Comparison of ENCODE assay signal across 7 mouse cellular contexts in genomic region chr4:129555421-129555861, GRCm38 (mm10). TPM values are rescaled to one million over a fixed set of nuclear protein-coding genes. Genes with fewer than 3 reads are reported as not detected.
DNase-seq lines count a peak whose midpoint lies in the region; ATAC-seq lines count a peak whose summit lies in the region.

No protein-coding gene starts in this region.

- WGBS in hindbrain, embryonic 16.5 days, result 2% methylated on average over 16 of the region's 16 CpGs
- WGBS in limb, embryonic 11.5 days, result 4% methylated on average over 16 of the region's 16 CpGs

- H3K27me3 ChIP-seq in hindbrain, embryonic 16.5 days (replicated peaks; ENCODE audit: control insufficient read depth, insufficient read depth, low read length), result no peaks in the 10 kb centered on the region
- no peaks in the 10 kb centered on the region for H3K27me3 ChIP-seq in limb, embryonic 11.5 days (ENCODE audit: control insufficient read depth, insufficient read depth, low read length)

- peak; percentile 37 for DNase-seq in MN1 (ENCODE audit: low spot score)
- peak; percentile 52 for DNase-seq in c-Kit-negative CD71-positive TER-119-positive erythroid progenitor cells, embryonic 14.5 days (ENCODE audit: low read depth, low spot score)
- DNase-seq in limb, embryonic 11.5 days (ENCODE audit: low spot score), result peak; percentile 81
- DNase-seq in mesoderm, embryonic 11.5 days (ENCODE audit: low read depth, low spot score), result peak; percentile 73
- DNase-seq in right cerebral cortex, postnatal 4 days, result peak; percentile 59

- H3K27ac ChIP-seq in hindbrain, embryonic 16.5 days (ENCODE audit: low read depth, low read length), result peak overlapping the region; percentile 79; the same call in 1 of the 2 replicates
- H3K27ac ChIP-seq in limb, embryonic 11.5 days (replicated peaks; ENCODE audit: low read depth, low read length), result no peak overlapping the region

- H3K4me3 ChIP-seq in hindbrain, embryonic 16.5 days (ENCODE audit: low read length), result peak overlapping the region; percentile 54
- H3K4me3 ChIP-seq in limb, embryonic 11.5 days (ENCODE audit: low read depth, low read length), result peak overlapping the region; percentile 53

- peaks cover 4% of the 10 kb centered on the region for H3K4me1 ChIP-seq in hindbrain, embryonic 16.5 days (ENCODE audit: control insufficient read depth, insufficient read depth, low read depth, low read length)
- H3K4me1 ChIP-seq in limb, embryonic 11.5 days (ENCODE audit: control insufficient read depth, insufficient read depth, low read length), result peaks cover 6% of the 10 kb centered on the region

- peak; percentile 45 for ATAC-seq in erythroblast, adult 5-6 weeks (replicated peaks; ENCODE audit: low FRiP score, poor library complexity, severe bottlenecking)
- ATAC-seq in hindbrain, embryonic 16.5 days, result peak; percentile 27
- no peak for ATAC-seq in limb, embryonic 11.5 days (ENCODE audit: insufficient number of reproducible peaks, low FRiP score, low TSS enrichment, low read depth)

- H3K36me3 ChIP-seq in hindbrain, embryonic 16.5 days (ENCODE audit: control insufficient read depth, insufficient read depth, low read length), result no peaks in the 10 kb centered on the region
- H3K36me3 ChIP-seq in limb, embryonic 11.5 days (ENCODE audit: control insufficient read depth, insufficient read depth, low read length), result no peaks in the 10 kb centered on the region

- H3K9ac ChIP-seq in hindbrain, embryonic 16.5 days (ENCODE audit: low read depth, low read length), result peak overlapping the region; percentile 70
- H3K9ac ChIP-seq in limb, embryonic 11.5 days (ENCODE audit: low read length), result peak overlapping the region; percentile 49

- peak overlapping the region; percentile 86 for H3K4me2 ChIP-seq in hindbrain, embryonic 16.5 days (ENCODE audit: low read length)
- H3K4me2 ChIP-seq in limb, embryonic 11.5 days (ENCODE audit: low read depth, severe bottlenecking), result peak overlapping the region; percentile 74

- no peaks in the 10 kb centered on the region for H3K9me3 ChIP-seq in hindbrain, embryonic 16.5 days (ENCODE audit: control insufficient read depth, low read length)
- no peaks in the 10 kb centered on the region for H3K9me3 ChIP-seq in limb, embryonic 11.5 days (ENCODE audit: control insufficient read depth, low read length)

RNA-seq across cellular contexts. Expression of gene Hdac1, which starts 12.9 kb away (rescaled TPM):
- total RNA-seq in erythroblast, adult 5-6 weeks (2015; ENCODE audit: low replicate concordance), result 41.1 and 45.8 TPM in 2 replicates
- 27.0 and 42.9 TPM in 2 replicates for total RNA-seq in erythroblast, adult 5-6 weeks (2017; ENCODE audit: low replicate concordance)
- 80.5 and 90.0 TPM in 2 replicates for polyA plus RNA-seq in hindbrain, embryonic 16.5 days (2015; fragmentation: Nextera tagmentation; extraction: Ambion mirVana)
- 299 and 309 TPM in 2 replicates for polyA plus RNA-seq in limb, embryonic 11.5 days (2014; fragmentation: Nextera tagmentation; extraction: Ambion mirVana)

RNA-seq across cellular contexts. Expression of gene Lck, which starts 18.0 kb away (rescaled TPM):
- total RNA-seq in erythroblast, adult 5-6 weeks (2015; ENCODE audit: low replicate concordance), result 2.9 TPM in 1 of 2 replicates, not detected in the other
- 4.3 and 6.1 TPM in 2 replicates for total RNA-seq in erythroblast, adult 5-6 weeks (2017; ENCODE audit: low replicate concordance)
- polyA plus RNA-seq in hindbrain, embryonic 16.5 days (2015; fragmentation: Nextera tagmentation; extraction: Ambion mirVana), result 13.5 and 13.9 TPM in 2 replicates
- polyA plus RNA-seq in limb, embryonic 11.5 days (2014; fragmentation: Nextera tagmentation; extraction: Ambion mirVana), result 10.7 and 12.1 TPM in 2 replicates

RNA-seq across cellular contexts. Expression of gene Fam167b, which starts 22.9 kb away (rescaled TPM):
- total RNA-seq in erythroblast, adult 5-6 weeks (2015; ENCODE audit: low replicate concordance), result not detected in 2 replicates
- not detected in 2 replicates for total RNA-seq in erythroblast, adult 5-6 weeks (2017; ENCODE audit: low replicate concordance)
- 0.35 and 0.58 TPM in 2 replicates for polyA plus RNA-seq in hindbrain, embryonic 16.5 days (2015; fragmentation: Nextera tagmentation; extraction: Ambion mirVana)
- 3.5 and 4.3 TPM in 2 replicates for polyA plus RNA-seq in limb, embryonic 11.5 days (2014; fragmentation: Nextera tagmentation; extraction: Ambion mirVana)

RNA-seq across cellular contexts. Expression of gene Marcksl1, which starts 42.1 kb away (rescaled TPM):
- 12.5 and 23.4 TPM in 2 replicates for total RNA-seq in erythroblast, adult 5-6 weeks (2015; ENCODE audit: low replicate concordance)
- total RNA-seq in erythroblast, adult 5-6 weeks (2017; ENCODE audit: low replicate concordance), result 7.4 and 13.1 TPM in 2 replicates
- 1,546 and 1,575 TPM in 2 replicates for polyA plus RNA-seq in hindbrain, embryonic 16.5 days (2015; fragmentation: Nextera tagmentation; extraction: Ambion mirVana)
- 1,590 and 1,591 TPM in 2 replicates for polyA plus RNA-seq in limb, embryonic 11.5 days (2014; fragmentation: Nextera tagmentation; extraction: Ambion mirVana)

RNA-seq across cellular contexts. Expression of gene Eif3i, which starts 45.0 kb away (rescaled TPM):
- 92.8 and 113 TPM in 2 replicates for total RNA-seq in erythroblast, adult 5-6 weeks (2015; ENCODE audit: low replicate concordance)
- 50.9 and 56.7 TPM in 2 replicates for total RNA-seq in erythroblast, adult 5-6 weeks (2017; ENCODE audit: low replicate concordance)
- 216 and 223 TPM in 2 replicates for polyA plus RNA-seq in hindbrain, embryonic 16.5 days (2015; fragmentation: Nextera tagmentation; extraction: Ambion mirVana)
- polyA plus RNA-seq in limb, embryonic 11.5 days (2014; fragmentation: Nextera tagmentation; extraction: Ambion mirVana), result 296 and 317 TPM in 2 replicates
